Mouse (Mus musculus) megakaryocyte, embryonic 14.5 days (primary cell): ENCODE data around the gene D17Wsu92e.

Experiments
- FLI1 ChIP-seq: IDR thresholded peaks from 2 replicates; pipeline ENCODE4 v1.6.1; 2012; ENCODE audit warnings: low read length, inconsistent platforms, mixed read lengths
- GATA1 ChIP-seq: IDR thresholded peaks from 3 replicates; pipeline ENCODE4 v1.6.1; 2012; ENCODE audit warnings: mixed read lengths, low read length, inconsistent platforms, borderline replicate concordance

DNA sequence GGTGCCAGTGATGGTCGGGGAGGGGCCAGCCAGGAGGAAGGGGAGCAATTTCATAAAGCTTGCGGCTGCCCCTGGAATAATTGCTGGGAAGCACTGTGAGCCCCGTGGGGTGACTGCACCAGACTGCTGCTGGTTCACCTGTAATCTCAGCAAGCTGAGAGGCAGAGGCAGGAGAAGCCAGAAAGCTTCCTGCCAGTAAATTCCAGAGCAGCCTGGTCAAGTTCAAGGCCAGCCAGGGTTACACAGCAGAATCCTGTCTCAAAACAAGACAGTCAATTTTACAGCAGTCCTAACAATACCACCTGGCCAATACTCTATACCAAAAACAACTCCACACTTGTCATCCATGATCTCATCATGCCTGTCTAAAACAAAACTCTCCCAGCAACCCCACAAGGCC lies 8.5 kb downstream of the D17Wsu92e start:
- no peak for TF ChIP-seq GATA1
- no peak for TF ChIP-seq FLI1
